Mouse (Mus musculus): ENCODE results near the gene Slc13a5. TPM values are rescaled to one million over a fixed set of nuclear protein-coding genes. Genes with fewer than 3 reads are reported as not detected.

The Slc13a5 gene
- total RNA-seq (2023) = 0.69 TPM in 1 of 2 replicates, not detected in the other

DNA sequence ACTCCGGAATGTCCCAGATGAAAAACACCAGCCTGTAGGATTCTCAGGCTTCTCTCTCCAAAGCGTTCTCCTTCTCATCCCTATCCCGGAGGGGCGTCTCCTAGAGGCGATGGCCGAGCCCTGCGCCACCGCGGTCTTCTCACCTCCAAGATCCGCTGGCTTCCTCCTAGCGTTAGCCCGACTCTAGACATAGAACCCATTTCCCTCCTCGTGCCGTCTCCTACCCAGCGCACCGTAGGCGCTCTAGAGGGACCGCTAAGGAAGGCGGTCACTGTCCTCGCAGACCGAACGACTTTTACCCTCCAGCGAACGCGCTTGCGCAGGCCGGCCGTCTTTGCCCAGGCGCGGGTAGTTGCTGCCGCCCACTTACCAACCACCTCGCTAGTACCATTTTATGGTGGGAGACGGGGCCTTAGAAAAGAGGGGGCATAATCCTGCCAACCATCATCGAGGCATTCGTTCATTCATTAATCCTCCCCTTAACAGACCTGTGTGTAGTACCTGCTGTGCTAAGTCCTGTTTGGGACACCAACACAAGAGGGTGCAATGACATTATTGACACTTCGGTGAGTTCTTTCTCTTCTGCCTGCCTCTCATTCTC is at the start of gene Slc13a5:
Slc13a5 (minus strand) TSS at position 263 of the 601 bp plus-strand sequence.

DNA sequence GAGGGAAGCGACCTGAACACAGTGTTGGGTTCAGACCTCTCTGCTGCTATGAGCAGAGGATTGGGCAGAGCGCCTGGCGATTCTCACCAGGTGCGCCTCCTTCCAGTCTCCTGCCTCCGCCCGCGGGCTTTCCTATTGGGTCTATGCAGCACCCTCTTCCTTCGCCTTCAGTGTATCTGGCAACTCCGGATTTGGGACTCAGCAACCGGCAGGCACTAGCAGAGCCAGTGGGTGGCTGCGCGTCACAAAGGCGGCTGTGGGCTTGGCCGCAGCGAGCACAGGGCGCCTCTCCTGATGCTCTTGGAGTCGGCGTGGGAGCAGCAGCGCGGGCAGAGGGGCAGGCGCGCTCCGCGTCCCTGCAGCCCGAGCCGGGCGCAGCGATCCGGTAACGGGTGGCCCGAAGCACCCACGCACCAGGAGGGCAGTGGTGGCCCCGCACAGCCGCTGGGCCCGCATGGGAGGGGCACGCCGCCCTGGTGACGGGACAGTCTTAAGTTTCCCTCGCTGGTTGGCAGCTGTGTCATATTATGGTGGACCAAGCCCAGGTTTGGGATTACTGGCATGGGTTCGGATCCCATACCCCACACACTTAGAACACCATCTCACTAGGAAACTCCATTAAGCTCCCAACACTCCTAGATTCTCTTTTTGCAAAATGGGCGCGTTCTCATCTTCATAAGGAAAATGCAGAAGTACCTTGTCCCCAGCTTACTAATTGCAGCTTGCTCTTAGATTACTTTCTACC is 47.3 kb upstream of the Slc13a5 start, which contains the start of gene Fbxo39:
Fbxo39 (plus strand) TSS at position 294 of the 745 bp plus-strand sequence.

DNA sequence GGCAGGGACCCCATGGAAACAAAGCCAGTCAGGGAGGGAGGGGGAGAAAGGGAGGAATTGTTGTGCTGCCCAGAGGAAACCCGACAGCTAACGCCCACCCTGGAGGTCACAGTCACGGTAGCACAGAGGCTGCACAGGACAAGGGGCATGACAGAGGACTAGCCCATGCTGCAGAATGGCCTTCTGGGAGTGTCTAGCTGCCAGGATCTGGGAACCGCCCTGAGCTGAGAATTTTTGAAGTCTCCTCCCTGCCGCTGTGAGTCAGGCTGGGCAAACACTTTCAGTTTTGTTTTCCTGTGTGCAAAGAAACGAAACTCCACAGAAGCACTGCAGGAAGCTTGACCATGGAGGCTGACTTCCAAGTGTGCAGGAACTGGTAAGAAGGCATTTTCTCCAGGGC is 34.3 kb upstream of the Slc13a5 start, which contains the start of gene Xaf1:
Xaf1 (plus strand) TSS at position 296 of the 400 bp plus-strand sequence.

DNA sequence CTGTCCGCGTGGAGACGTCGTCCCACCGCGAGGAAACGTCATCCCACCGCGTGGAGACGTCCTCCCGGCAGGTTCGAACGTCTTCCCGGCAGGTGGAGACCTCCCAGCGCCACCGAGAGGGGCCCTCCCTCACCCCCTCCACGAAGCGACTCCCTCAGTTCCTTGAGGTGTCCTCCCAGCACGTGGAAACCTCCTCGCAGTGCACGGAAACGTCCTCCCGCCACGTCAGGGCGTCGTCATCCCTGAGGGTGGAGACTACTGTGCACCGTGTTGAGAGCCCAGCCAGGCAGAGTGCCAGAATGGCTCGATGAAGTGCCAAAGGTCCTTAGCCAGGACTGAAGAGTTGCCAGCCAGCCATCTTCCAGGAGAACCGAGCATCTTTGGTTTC is 51.6 kb downstream of the Slc13a5 start, which contains the start of gene Med31:
Med31 (minus strand) TSS at position 183 of the 388 bp plus-strand sequence.

DNA sequence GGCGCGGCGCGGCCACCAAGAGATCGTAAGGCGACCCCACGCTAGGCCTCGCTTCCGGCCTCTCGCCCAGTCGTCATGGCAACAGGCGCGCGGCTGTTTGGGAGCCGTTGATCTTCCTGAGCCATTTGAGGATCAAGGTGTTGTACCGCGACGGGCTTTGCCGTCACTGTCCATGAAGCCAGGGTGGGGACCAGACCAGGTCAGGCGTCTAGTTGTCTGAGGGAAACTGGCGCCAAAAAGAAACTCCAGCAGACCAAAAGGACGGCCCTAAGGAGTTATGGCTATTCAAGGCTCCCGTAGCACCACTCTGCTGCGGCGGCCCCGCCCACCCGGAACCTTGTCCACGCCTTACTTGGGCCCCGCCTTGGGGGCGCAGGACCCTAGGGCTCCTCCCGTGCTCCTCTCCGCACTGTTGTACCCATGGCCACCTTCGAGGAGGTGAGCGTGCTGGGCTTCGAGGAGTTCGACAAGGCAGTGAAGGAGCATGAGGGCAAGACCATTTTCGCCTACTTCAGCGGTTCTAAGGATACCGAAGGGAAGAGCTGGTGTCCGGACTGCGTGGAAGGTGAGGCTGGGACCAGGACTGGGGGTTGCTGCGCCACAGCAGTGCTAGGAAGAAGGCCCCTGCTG is 59.7 kb downstream of the Slc13a5 start, which contains the start of the genes 4933427D14Rik and Txndc17:
4933427D14Rik (minus strand) TSS at position 256 of the 630 bp plus-strand sequence.
Txndc17 (plus strand) TSS at position 344 of the 630 bp plus-strand sequence.

DNA sequence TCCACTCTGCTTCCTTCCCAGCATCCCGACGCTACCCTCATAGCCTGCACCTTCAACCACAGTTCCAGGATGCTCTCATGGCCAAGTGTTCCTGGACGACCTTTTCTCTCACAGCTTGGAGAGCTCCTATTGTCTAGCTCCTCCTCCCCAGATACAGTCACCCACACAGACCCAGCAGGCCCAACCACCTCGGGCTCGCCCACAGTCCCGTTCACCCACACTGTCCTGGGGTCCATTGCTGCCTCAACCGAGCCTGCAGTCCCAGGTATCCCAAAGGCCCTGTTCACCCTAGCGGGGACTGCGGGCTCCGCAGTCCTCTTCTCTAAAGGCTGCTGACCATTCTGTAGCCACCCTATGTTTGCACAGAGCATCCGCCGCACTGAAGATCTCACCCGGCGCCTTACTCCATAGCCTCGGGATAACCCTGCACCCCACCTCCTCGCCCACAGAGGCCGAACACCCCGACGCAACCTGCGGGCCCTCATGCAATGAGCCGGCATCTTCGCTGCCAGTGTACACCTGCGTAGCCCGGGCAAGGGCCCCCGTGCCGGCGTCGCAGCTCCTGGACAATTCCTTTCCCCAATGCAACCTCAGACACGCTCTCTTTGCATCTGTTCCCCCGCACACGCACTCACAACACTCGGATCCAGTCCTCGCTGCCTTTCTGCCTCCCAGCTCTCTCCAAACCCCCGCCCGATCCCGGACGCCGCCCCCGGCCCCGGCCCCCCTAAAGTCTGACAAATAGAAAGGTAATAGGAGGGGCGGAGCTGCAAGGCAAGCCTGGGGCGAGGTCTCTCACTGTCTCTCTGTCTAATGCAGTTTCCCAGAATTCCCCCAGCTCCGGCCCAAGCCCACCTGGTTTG is 60.5 kb downstream of the Slc13a5 start, which contains the start of gene Gm43951:
Gm43951 (minus strand) TSS at position 500 of the 863 bp plus-strand sequence.

Other genes starting within 250 kb of the Slc13a5 start
- 0.19 and 0.23 TPM in 2 replicates for gene Aipl1, start 229.7 kb downstream of the Slc13a5 start, total RNA-seq (2023)
- gene Pimreg, start 225.2 kb downstream of the Slc13a5 start, total RNA-seq (2023) = 16.7 and 18.3 TPM in 2 replicates
- 0.07 TPM in 1 of 2 replicates, not detected in the other for gene Pitpnm3, start 131.4 kb downstream of the Slc13a5 start, total RNA-seq (2023)
- gene Gm43951, start 60.4 kb downstream of the Slc13a5 start, total RNA-seq (2023) = 0.32 and 0.48 TPM in 2 replicates
- gene 4933427D14Rik, start 59.8 kb downstream of the Slc13a5 start, total RNA-seq (2023) = 7.7 and 9.8 TPM in 2 replicates
- 34.4 and 47.3 TPM in 2 replicates for gene Txndc17, start 59.7 kb downstream of the Slc13a5 start, total RNA-seq (2023)
- gene Med31, start 51.6 kb downstream of the Slc13a5 start, total RNA-seq (2023) = 24.7 and 32.1 TPM in 2 replicates
- gene Xaf1, start 34.4 kb upstream of the Slc13a5 start, total RNA-seq (2023) = 9.8 and 15.2 TPM in 2 replicates
- 0.23 TPM in 1 of 2 replicates, not detected in the other for gene Fbxo39, start 47.2 kb upstream of the Slc13a5 start, total RNA-seq (2023)
- gene Tekt1, start 95.2 kb upstream of the Slc13a5 start, total RNA-seq (2023) = not detected in 2 replicates
- gene Smtnl2, start 144.5 kb upstream of the Slc13a5 start, total RNA-seq (2023) = 0.36 TPM in 1 of 2 replicates, not detected in the other
- not detected in 2 replicates for gene Ggt6, start 168.3 kb upstream of the Slc13a5 start, total RNA-seq (2023)
- 24.0 and 31.3 TPM in 2 replicates for gene Mybbp1a, start 174.1 kb upstream of the Slc13a5 start, total RNA-seq (2023)
- 0.86 and 1.6 TPM in 2 replicates for gene Spns2, start 222.7 kb upstream of the Slc13a5 start, total RNA-seq (2023)

All from neutrophil, adult 65 days (primary cell).